Mouse (Mus musculus): ENCODE measurements at regions not wholly inside any gene's neighbourhood (a gene's known extent, or its start where the extent isn't known, plus 50 kb on each side); places are given as distances from the start of the nearest gene placed in this dataset.

DNA sequence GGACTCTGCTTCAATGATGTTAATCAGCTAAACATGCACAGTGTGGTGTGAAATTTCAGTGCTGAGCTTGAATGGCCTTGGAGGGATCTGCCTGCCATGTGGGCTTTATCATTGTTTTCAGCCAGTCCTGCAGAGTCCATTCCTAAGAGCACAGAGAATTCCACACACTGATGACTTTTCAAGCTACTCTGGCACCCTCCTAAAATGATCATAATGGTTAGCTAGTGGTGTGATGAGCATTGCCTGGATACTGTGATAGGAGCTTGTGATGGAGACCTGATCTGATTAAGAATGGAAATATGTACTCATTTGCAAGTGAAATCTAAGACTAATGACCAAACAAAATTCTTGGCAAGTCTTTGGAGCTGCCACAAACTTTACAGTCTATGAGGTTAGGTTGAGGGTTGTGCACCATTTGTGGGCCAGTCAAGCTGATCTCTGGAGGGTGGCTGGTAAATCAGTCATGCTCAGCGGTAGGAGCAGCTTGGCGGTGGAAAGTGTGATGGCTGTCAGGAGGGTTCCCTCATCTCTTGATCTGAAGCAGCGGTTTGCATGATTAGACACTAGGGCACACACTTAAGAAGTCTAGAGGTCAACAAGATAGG is 91.0 kb upstream of the Cep162 start:
- ATAC-seq (ENCODE audit: low TSS enrichment): no peak

DNA sequence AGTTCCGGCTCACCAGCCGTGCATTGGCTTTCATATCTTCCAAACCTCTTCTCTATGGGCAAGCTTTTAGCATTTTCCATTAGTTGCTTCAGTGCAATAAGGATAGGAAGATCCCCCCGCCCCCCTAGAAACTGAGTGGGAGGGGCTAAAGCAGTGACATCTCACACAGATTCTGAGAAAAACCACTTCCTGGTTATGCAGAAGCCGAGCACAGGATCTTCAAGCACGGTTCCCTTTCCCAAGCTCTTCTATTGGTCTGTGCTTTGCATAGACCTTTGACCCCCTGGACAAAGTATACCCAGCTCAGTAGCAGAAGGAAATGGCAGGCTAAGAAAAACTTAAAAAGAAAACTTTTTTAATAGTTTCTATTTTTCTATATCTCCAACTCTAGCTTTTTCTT is 86.1 kb upstream of the Cep162 start:
- ATAC-seq (ENCODE audit: low TSS enrichment): no peak

DNA sequence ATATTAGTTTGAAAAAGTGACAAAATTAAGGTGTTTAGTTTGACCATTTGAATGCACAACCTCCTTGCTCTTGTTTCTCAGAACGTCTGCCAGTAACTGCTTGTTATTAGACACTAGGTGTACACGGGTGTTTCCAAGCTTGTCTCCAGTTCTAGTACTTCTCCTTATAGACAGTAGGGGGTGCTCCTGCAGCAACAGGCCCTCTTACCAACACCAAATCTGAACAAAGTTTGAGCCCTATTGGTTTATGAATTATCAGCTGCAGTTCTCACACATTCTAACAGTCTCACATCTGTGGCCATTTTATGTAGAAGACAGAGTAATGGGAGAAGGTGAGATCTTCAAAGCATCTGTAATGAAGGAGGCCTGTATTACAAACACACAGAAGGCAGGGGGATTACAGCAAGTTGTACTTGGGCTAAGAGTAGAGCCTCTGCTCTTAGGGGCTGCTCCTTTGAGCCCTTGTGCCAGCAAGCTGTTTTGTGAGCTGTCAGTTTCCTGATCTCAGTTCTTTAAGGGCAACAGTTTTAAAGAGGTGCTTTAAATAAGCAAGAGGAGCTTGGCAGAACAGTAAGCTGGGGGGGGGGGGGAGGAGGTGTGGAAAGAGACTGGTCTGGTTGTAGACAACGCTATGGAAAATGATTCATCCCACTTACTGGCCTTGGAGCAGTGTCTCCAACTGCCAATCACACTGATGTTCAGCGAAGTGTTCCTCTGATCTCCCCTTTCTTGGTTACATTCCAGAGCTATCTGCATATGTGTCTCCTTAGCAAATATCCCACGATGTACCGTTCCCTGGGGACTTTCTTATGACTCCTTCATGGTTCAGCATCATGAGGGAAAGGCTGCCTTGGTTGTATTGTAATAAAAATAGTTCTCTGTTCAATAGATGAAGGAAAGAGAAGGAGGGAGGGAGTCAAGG is 71.3 kb upstream of the Cep162 start:
- ATAC-seq (ENCODE audit: low TSS enrichment): peak; percentile 70

DNA sequence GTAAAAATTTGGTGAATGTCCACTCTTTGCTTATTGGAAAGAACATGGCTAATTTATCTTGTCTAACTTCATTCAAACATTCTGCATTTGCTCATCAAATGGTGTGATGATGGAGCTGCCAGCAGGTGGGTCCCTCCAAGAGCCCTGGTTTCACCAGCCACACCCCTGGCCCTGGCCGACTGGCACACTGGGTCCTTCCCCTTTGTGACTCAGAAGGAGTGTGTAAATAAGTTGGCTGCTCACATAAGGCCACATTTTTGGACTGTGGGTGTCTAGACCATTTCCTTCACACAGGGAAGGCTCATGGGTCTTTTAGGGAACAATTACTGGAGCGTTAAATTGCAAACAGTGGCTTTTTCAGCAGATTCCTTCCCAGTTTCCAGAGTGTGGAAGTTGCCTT is 68.4 kb upstream of the Cep162 start:
- no peak for ATAC-seq (ENCODE audit: low TSS enrichment)

DNA sequence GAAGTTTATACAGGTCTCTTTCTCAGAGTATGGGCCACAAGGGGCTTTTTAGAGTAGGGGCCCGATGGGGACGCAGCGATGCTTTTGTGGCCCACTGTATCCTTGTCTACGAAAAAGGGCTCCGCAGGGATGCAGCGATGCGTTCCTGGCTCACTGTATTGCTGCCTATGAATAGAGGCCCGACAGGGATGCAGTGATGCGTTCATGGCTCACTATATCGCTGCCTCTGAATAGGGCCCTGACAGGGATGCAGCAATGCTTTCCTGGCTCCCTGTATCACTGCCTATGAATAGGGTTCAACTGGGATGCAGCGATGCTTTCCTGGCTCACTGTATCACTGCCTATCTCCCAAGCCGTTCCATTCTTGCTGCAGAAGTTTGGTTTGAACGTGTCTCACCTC is 65.4 kb upstream of the Cep162 start:
- no peak for ATAC-seq (ENCODE audit: low TSS enrichment)

DNA sequence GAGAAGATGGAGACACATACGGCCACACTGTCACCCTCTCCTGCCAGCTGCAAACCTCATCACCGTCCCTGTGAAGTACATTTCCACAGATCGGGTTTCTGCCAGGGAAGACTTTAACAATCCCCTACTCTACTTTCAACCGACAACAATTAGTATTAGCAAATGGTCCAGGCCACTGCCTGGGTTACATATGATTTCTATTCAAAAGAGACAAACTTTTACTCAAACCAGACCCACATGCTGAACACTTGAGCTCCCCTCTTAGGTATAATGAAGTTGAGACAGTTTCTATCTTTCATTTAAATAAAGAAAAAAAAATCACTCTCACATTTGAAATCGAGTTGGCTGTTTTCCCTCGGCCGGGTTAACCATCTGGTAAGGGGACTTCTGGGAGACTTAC is 63.4 kb upstream of the Cep162 start:
- no peak for ATAC-seq (ENCODE audit: low TSS enrichment)

DNA sequence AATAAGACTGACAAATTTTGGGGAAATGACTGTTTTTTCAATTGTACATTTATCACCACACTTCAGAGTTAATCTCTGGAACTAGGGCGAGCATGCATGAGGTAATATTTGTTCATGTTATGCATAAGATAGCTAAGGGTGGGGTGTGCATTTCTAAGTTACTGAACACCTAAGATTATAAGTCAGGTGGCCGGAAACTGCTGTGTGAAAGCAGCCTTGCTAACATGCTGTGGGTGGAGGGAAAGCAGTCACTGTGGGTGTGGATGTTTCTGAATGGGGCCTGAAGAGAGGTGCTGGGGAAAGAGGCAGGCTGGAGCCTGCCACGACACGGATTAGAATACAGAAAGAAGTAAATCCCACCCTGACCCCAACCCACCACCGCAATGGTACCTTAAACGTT is 54.8 kb upstream of the Cep162 start:
- ATAC-seq (ENCODE audit: low TSS enrichment): no peak

Measured in frontal cortex, adult (tissue).